Mouse (Mus musculus): ENCODE measurements around the gene Ndufaf8.

DNA sequence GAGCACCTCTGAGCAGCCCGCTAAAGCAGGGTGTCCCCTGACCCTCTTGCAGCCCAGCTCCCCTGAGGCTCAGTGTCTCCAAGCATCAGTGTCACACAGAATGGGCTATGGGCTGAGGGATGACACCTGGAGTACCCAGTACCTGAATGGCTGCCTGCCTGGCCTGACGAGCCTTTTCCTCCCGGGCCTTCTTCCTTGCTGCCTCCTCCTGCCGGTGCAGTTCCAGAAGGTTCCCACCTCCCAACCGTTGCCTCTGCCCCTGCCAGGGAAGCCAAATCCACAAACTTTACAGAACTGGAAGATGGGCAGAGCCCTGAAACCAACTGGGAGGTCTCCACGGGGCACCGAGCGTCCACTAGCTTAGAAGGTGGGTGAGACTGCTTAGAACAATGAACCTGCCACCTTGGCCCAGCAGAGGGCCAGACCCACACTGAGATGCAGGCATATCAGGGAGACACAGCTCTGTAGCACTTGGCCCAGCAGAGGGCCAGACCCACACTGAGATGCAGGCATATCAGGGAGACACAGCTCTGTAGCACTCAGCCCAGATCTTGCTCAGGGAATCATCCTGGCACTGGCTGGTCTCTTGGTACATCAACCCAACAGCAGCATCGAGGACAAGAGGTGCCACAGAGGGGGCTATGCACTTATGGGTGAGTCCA is 25.6 kb upstream of the Ndufaf8 start:
- TF ChIP-seq CTCF (IDR thresholded peaks at IDR 0.05; ENCODE audit: low read depth) (peak; percentile 46), EP300 (IDR thresholded peaks at IDR 0.05; ENCODE audit: low read depth) (no peak)
